Mouse (Mus musculus) adrenal gland (tissue): ENCODE data around the gene Tnc.

Source experiments
- intact Hi-C: fragments of 180-260 bp; cut with DNase I; formaldehyde crosslinking; loops from one replicate; pipeline ENCODE4 v1.15.1; 2025

Gene Tnc

DNA sequence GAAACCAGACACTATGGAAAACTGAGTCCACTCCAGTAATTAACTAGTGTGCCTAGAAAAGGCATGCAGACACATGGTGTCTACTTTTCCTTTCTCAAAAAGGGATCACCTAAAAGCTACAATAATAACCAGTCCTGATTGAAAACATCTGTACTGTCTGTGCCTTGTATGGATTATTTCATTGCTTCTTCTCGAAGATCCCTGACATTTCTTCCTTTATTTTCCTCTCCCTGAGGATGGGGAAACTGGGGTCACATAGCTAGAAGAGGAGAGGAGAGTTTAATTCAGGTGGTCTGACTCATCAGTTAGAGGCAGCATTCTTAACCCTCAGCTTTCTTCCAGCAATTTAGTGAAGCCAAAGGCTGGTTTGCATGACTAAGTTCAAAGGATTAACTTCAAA lies 17.3 kb downstream of the Tnc start:
- intact Hi-C loops, result no loop called here

DNA sequence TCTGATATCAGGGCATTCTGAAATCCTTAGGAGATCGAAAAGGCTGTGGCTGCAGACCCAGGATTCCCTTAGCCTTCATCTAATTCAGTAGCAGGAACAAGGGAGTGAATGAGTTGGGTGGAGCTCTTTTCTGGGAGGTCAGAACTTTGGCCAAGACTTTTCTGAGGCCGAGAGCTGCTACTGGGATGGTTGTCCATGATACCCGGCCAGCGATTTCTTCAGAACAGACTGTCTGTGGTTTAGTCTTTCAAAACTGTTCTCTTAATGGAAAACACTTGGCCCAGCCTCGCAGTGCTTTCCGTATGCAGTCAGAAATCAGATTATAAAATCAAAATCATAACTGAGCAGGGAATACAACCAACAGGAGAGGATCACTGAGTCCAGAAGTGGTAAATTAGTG lies 21.2 kb downstream of the Tnc start:
- intact Hi-C loops, result no loop called here

DNA sequence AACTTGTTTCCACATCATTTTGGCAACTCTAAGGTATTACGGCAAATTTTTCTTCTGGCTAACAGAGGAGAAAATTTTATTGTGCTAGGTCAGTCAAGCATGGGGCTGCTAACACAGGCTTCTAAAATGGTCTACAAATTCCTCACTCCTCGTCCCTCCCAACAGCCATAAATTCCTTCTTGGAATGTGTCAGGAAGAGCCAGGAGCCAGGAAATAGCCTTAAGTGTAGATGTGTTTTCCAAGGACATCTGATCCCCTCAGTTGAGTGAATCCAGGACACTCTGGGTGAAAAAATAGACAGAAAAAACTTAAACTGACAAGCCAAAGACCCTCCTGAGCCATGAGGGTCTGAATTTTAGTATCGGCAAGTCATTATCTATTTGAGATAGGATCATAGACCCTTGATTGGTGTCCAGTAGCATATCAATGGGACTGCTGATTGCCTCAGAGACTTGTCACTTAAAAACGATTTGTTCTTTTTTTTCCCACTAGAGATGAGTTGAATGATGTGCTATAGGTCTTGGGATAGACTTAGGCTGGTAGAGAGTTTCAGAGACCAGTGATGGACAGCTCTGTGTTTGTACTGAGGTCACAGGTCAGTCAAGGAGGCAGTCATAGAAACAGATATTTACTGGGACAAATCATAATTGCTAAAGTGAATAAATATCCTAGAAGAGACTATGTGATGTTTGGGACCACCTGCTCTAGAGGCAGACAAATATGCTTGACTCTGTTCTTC lies 22.6 kb downstream of the Tnc start:
- intact Hi-C loops, result no loop called here

DNA sequence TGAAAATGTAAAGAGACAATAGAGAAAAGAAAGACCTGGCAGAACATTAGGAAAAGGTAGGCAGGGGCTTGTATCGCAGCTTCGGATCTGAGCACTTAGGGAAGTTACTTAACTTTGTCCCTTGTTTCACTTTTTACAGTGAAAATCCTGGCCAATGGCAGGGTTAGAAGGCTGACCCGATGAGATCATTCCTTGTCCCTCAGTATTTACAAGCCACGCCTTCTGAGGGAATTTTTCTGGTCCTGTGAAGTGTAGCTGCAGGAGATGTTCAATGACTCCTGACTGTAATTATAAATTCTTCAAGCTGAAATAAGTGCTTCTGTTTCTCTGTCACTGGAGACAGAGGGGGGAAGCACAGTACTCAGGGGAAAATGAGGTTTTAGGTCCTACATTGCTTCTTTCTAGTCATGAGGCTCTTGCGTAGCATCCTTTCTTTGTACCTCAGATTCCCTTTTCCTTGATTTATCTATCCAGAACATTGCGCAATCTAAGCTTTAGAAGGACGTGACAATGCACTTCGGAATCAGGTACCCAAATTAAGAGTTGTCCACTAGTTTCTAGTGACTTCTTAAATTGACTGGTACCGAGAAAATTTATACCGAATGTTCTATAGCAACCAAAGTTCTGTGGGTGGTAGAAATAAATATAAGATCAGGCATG lies 25.8 kb downstream of the Tnc start:
- intact Hi-C loops, result no loop called here

DNA sequence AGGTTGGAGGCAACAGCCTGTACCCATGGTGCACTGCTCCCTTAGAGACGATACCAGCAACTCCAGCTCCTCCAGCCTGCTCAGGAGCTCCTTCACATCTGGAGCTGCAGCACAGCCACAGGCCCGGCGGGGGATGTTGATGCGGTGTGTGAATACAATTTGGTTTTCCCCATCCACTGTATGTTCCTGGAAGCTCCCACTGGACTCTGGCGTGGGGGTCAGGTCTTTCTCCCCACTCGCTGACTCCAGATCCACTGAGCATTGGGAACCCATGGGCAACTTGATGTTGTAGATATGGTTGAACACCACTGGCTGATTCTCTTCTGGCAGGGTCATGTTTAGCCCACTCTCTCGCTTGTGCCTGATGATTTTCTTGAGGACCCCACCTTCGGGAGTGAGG lies 26.7 kb downstream of the Tnc start:
- intact Hi-C loops, result no loop called here

DNA sequence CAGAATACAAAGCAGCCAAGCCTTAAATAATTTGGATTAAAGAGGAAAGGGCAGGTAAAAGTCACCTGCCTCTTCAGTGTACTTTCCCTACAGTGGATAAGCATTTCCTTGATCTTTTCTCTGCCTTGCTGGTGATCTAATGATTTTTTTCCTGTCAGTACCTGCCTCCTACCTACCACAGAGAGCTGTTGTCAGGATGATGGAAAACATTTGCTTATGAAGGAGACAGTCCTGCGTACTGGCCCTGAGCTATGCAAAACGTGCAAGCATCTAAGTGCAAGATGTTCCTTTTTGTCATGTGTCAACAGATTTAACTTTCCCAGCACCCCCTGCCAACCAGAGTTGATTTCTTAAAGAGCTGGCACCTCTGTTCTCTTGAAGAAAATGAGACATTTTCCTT lies 35.5 kb downstream of the Tnc start:
- intact Hi-C loops, result no loop called here

DNA sequence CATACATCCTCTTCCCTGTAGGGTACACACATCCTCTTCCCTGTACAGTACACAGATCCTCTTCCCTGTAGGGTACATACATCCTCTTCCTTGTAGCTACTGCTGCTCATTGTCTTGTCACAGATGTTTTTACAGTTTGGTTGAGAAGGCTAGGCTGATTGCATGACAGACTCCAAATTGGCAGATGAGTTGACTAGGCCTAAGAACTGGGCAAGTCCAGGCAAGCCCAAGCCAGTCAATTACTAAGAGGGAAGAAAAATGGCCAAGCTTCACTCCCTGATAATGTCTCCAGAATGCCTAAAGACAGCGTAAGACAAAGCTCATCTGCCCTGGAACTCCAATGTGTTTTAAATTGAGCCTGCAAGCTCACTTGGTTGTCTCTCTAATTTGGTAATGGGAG lies 36.9 kb downstream of the Tnc start:
- intact Hi-C loops, result no loop called here

DNA sequence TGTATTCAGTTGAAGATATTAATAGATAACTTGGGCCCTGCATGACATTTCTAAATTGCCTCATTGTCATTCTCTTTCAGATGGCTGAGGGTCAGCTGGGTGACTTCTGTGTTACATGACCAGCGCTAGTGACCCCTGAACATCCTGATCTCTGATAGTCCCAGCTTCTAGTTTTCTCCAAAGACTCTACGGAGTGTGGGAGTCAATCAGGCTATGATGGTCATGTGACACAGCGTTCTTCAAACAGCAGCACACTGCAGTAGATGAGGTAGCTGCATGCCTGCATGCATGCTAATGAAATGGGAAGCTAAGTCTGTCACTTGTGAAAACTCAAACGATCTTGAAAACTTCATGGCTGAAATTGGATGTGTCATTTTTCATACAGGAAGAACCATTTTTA lies 41.6 kb downstream of the Tnc start:
- intact Hi-C loops, result no loop called here

DNA sequence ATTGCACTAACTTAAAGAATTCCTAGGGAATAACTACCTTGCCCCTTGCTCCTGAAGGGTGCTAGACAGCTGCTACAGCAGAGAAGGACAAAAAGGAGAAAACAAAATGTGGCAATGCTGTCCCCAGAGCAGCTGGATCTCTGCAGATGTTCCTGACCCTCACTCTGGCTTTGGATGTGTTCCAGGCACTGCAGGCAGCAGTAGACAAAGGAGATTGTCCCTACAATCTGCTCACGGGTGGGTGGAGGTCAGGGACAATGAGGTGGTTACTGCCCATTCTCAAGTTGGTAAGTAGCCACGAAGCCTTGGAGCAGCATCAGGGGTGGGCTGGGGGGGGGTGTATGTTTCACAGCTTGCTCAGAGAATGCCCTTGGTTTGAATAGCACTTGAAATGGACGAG lies 43.1 kb downstream of the Tnc start:
- intact Hi-C loops, result no loop called here

DNA sequence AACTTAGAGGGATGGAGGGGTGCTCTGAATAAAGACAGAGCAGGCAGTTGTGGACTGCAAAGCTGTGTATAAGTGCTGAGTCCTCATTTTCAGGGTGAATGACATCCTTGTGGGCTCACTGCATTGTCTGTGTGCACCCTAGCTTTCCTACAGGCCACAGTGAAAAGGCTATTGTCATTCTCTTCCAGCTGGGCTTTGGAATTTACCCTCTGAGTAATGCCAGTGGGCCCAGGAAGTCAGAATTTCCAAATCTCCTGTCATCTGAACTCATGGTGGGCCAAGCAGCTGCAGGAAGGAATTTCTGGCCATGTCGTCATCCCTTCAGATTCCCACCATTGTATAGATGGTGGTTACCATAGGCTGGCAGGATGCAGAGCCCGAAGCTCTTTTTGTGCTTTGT lies 44.6 kb downstream of the Tnc start:
- intact Hi-C loops, result no loop called here

DNA sequence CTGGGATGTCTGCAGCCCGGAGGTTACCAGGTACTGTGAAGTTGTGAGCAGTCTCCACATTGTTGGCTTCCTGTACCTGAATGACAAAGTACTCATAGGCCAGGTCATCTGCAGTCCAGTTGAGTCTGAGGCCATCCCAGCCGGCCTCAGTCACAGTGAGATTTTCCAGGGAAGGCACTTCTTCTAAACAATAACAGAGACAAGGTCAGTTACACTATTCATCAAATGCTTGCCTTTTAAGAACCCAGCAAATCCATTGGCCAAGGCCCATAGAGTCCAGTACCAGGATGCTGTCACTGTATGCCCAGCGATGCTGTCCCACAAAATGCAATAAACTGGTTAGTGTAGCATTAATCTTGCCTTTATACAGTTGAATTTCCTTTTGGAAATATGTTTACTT lies 46.0 kb downstream of the Tnc start:
- intact Hi-C loops, result no loop called here

DNA sequence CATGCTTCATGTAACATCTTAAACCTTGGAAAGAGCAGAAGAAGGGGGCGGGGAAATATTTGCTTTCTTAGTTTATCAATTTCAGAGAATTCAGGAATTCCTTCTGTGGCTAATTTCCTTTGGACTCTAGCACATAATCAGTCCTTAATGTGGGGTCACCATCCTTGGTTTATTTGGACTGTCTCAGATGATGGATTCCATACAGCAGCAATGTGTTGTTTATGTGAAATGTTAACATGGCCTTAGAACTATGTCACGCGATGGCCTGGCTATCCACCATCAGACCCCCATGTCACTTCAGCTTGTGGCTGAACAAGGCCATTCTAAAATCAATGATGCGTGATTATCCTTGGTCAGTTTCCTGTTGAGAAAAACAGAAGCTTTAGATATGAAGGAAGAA lies 46.5 kb downstream of the Tnc start:
- intact Hi-C loops, result no loop called here

DNA sequence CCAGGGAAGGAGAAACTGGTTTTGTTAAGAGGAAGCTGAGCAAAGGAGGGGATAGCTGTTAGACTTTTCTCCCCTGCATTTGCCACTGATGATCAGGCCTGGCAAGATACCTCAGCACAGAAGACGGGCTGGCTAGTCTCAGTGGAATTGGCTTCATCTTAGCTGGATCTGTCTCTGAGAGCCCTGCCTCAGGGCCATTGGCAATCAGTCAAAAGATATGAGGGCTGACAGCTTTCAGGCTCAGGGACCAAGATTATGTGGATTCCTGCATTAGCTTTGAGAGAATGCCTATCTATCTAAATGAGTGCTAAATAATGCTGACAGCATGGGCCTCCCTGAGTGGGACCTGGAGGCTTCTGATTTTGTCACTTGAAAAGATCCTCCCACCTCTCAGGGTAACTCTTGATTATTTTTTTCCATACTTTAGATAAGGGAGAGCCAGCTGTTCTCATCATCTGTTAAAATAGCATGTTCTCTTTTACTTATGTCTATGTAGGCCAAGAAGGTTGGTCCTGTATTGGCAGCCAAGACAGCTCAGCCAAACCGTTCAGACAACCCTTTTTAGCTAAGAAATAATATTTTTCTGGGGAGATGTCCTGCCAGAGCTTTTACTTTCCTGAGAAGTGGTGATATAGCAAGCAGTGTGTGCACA lies 53.2 kb downstream of the Tnc start:
- intact Hi-C loops, result no loop called here

DNA sequence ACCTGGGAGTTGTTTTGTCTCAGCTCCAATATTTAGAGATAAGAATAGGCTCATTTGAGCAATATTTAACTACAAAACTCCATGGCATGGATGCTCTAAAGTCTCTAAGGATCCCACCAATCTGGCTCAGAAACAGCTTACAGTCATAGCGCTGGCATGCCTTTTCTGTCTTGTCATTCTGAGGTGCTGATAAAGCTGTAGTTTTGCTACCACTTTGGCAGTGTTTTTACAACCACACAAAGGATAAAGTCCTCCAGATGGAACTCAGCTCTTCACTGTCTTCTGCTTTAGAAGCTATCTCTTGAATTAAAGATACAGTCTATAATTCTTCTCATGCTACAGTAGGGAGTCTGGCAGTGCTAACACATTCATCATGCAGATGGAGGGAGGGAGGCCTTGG lies 56.6 kb downstream of the Tnc start:
- intact Hi-C loops, result no loop called here

DNA sequence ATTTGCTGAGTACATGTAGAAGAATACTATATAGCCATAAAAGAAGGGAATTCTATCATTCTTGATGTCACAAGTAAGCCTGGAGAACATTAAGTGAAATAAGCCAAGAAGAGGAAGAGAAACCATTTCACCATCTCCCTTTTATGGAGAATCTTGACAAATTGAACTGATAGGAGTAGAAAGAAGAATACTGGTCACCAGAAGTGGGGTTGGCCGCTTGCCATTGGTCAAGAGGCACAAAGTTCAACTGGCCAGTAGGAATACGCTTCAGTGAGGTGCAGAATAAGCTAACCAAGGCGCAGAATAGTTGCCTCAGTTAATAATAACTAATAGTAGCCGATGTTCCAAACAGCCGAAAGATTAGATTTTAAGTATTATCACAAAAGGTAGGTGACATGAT lies 58.7 kb downstream of the Tnc start:
- intact Hi-C loops, result no loop called here

DNA sequence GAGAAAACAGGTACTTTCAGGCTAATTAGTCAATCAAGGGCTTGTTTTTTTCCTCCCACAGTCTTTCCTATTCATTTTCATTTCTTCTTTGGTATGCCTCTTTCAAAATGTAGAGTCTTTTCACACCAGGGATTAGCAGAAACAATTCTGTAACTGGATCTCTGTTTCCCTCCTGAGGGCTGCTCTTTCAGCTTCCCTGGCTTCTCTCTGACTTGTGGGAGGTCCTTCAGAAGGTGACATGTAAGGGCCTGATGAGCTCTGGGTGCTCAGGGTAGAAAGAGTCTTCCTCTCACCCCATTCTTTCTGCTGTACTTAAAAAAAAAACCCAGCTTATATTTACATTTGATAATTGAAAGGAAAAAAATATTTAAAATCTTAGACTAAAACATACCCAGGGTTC lies 60.2 kb downstream of the Tnc start:
- intact Hi-C loops, result no loop called here

DNA sequence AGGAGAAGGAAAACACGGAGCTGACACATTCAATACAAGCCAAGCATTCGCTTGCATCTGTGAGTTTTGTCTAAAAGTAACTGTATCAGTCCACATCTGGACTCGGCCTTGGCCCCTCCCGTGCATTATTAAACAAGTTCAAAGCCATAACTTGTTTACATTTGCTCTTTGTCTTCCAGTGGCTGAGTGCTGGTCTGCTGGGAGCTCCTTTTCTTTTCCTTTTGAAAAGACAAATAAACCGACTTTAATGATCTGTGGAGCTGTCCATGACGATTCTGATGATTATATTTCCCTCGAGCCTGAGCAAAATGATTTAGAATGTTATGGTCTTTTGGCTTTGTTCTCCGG lies 63.7 kb downstream of the Tnc start:
- intact Hi-C loops, result no loop called here

DNA sequence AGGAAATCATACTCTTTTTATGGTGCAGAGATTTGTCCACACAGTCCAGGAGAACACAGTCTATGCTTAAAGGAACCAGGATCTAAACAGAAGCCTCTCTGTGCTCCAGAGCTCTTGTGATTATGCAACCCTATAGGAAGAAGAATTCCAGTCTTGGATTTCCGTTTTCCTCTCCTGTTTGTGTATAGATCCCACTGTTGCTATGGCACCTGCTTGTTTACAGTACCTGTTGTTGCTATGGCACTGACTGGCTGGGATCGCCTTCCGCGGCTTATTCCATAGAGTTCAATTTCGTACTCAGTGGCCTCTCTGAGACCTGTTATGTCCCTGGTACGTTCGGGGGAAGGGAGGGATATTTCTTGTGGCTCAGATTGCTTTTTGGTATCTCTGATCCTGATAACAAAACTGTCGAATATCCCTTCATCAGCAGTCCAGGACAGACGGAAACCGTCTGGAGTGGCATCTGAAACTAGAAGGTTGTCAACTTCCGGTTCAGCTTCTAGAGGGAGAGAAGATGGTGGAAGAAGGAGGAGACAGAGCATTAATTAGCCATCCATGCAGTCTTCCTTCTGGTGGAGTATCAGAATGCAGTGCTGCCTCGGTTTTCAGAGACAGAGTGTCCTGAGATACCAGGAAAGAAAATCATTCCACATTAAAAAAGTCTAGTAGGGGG lies 64.3 kb downstream of the Tnc start:
- intact Hi-C loops, result no loop called here

DNA sequence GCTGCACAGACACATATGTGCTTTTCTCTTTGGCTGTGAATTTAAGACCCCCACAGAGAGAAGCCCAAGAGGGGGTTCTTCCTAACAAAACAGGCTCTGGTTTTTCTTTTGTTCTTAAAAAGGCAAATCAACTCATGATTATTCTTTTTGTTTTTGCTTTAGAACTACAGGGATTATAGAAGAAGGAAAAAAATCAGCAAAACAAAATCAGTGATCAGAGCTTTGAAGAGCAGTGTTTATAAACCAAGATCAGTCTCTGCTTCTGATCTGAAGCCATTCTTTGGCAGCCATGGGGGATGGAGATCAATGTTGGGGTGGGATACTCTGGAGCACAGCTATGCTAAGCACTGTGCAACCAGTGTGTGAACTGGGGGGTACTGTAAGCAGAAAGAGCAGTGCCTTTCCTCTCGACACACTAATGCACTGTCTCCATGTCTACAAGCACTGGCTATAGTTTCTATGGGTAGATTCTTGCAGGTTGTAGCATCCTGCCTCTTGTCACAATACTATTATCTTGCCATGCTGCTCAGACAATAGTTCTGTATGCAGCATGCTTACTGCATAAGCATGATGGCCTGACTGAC lies 66.5 kb downstream of the Tnc start:
- intact Hi-C loops, result no loop called here

DNA sequence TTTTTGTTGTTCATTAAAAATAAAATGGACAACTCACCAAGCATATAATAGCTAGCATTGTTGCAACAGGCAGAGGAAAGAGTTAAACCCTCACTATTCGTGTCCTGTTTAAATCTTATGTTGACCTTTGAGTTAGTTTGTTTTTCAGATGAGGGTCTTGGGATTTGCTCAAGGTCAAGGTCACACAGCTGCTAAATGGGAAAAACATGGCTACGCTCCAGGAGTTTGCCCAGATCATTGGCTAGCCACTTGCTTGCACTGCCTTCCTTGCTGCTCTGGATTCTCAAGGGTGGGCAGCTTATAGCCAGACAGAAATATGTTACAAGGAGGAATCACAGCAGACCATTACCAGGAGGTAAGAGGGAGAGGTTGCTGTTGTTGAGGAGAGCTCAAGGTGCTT lies 67.2 kb downstream of the Tnc start:
- intact Hi-C loops, result no loop called here

DNA sequence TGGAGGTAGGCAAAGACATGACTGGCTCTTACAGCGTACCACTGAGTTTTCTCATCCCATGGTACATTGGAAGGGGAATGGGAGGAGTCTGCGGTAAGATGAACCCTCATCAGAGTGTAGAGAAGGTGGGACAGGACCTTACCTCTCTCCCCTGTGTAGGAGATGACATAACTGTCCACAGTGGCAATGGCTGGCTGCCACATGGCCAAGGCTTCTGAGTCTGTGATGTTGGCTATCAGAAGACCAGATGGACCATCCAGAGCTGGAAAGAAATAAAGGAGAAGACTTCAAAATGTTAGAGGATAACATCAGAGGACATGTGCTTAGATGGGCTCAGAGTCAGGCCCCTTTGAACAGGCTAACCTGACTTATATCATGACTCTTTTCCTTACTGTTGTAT lies 74.3 kb downstream of the Tnc start:
- intact Hi-C loops, result no loop called here

DNA sequence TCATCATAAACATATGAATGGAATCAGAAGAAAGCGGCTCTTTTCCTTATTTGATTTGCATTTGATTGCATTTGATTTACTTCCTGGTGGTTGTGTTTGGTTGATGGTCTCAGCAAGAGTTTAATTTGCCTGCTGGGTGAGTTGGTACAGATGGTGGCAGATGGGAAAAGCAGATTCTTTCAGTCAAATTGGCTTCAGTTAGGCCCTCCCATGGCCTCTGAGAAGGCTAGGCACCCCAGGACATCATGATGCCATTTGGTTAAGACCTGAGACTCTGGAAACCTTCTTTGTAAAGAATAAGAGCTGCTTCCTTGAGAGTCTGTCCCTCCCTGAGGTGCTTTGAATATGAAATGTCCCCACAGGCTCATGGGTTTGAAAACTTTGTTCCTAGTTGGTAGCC lies 75.1 kb downstream of the Tnc start:
- intact Hi-C loops, result no loop called here
